Mouse (Mus musculus) large intestine, adult 2 months (tissue): ENCODE measurements around the gene Sirt4. TPM values are rescaled to one million over a fixed set of nuclear protein-coding genes. Genes with fewer than 3 reads are reported as not detected.
"Not testable (repeated sequence)": the region's sequence is repeated elsewhere in the genome, so short reads cannot be mapped to it uniquely, and the experiment has no call there.

Source experiments
- DNase-seq: peaks from one replicate; pipeline ENCODE4 v3.0.0-alpha.2; 2012; ENCODE audit warnings: low read depth, low spot score
- WGBS: fragments of 180-500 bp; shearing (Covaris S2); methylation state at CpG from one replicate; pipeline ENCODE4 v1.1.7; 2018; 5-methylcytosine and 5-hydroxymethylcytosine counted together
- polyA plus RNA-seq: library from polyadenylated mRNA; depleted of rRNA; stranded (reverse); fragments of >200 nt; gene quantifications from 2 replicates; pipeline ENCODE4 v1.2.3, GENCODE M21; 2012

Sirt4 gene
- polyA plus RNA-seq, 1 experiment, result 17.3 TPM

GRCm38 (mm10) chr5:115516081-115516907 lies 31.8 kb upstream of the Sirt4 start:
- DNase-seq, result no peak
- WGBS, result 68% methylated on average over 32 of the region's 32 CpGs

GRCm38 (mm10) chr5:115514896-115515587 lies 30.5 kb upstream of the Sirt4 start:
- 21% methylated on average over 20 of the region's 20 CpGs for WGBS
- no peak for DNase-seq

- WGBS, result 77% methylated on average over 6 of the region's 6 CpGs
- no peak for DNase-seq
Measured at GRCm38 (mm10) chr5:115514346-115514745, 29.8 kb upstream of the Sirt4 start.

GRCm38 (mm10) chr5:115513721-115514120 lies 29.2 kb upstream of the Sirt4 start:
- no peak for DNase-seq
- WGBS, result 88% methylated on average over 16 of the region's 16 CpGs

GRCm38 (mm10) chr5:115513246-115513645 lies 28.7 kb upstream of the Sirt4 start:
- 95% methylated on average over 14 of the region's 14 CpGs for WGBS
- DNase-seq, result no peak

- no peak for DNase-seq
- 87% methylated on average over 7 of the region's 7 CpGs for WGBS
Measured at GRCm38 (mm10) chr5:115512375-115512774, 27.9 kb upstream of the Sirt4 start.

- DNase-seq, result no peak
- WGBS, result 71% methylated on average over 15 of the region's 15 CpGs
Measured at GRCm38 (mm10) chr5:115509790-115510689, 25.5 kb upstream of the Sirt4 start.

- 55% methylated on average over 15 of the region's 15 CpGs for WGBS
- no peak for DNase-seq
Measured at GRCm38 (mm10) chr5:115509321-115509761, 24.8 kb upstream of the Sirt4 start.

- no peak for DNase-seq
- 62% methylated on average over 10 of the region's 10 CpGs for WGBS
Measured at GRCm38 (mm10) chr5:115508859-115509147, 24.3 kb upstream of the Sirt4 start.

- WGBS, result 52% methylated on average over 18 of the region's 18 CpGs
- no peak for DNase-seq
Measured at GRCm38 (mm10) chr5:115507981-115508858, 23.7 kb upstream of the Sirt4 start.

GRCm38 (mm10) chr5:115507267-115507980 lies 22.9 kb upstream of the Sirt4 start:
- DNase-seq, result no peak
- 21% methylated on average over 12 of the region's 12 CpGs for WGBS

- no peak for DNase-seq
- WGBS, result under 1% methylated on average over 72 of the region's 74 CpGs
Measured at GRCm38 (mm10) chr5:115506454-115507201, 22.1 kb upstream of the Sirt4 start, which contains the start of gene Pxn. Gene Pxn (plus strand): TSS chr5:115506676.

- not testable (repeated sequence) for DNase-seq
- WGBS, result 73% methylated on average over 4 of the region's 4 CpGs
Measured at GRCm38 (mm10) chr5:115505617-115506016, 21.1 kb upstream of the Sirt4 start.

- 30% methylated on average over 12 of the region's 12 CpGs for WGBS
Measured at GRCm38 (mm10) chr5:115503035-115503434, 18.5 kb upstream of the Sirt4 start.

GRCm38 (mm10) chr5:115500383-115500935 lies 15.9 kb upstream of the Sirt4 start:
- 66% methylated on average over 12 of the region's 12 CpGs for WGBS

More at GRCm38 (mm10) chr5:115503035-115503434, 18.5 kb upstream of the Sirt4 start:
- DNase-seq, result no peak

GRCm38 (mm10) chr5:115498307-115499240 lies 14.0 kb upstream of the Sirt4 start:
- DNase-seq, result no peak
- 67% methylated on average over 9 of the region's 9 CpGs for WGBS

More at GRCm38 (mm10) chr5:115500383-115500935, 15.9 kb upstream of the Sirt4 start:
- DNase-seq, result no peak
